Mouse (Mus musculus): ENCODE results near the gene Trim39. TPM values are rescaled to one million over a fixed set of nuclear protein-coding genes. Genes with fewer than 3 reads are reported as not detected.
"Not testable (repeated sequence)": the region's sequence is repeated elsewhere in the genome, so short reads cannot be mapped to it uniquely, and the experiment has no call there.

The Trim39 gene
- total RNA-seq, 2 experiments from 2014 or later, result 14.0 to 23.3 TPM

DNA sequence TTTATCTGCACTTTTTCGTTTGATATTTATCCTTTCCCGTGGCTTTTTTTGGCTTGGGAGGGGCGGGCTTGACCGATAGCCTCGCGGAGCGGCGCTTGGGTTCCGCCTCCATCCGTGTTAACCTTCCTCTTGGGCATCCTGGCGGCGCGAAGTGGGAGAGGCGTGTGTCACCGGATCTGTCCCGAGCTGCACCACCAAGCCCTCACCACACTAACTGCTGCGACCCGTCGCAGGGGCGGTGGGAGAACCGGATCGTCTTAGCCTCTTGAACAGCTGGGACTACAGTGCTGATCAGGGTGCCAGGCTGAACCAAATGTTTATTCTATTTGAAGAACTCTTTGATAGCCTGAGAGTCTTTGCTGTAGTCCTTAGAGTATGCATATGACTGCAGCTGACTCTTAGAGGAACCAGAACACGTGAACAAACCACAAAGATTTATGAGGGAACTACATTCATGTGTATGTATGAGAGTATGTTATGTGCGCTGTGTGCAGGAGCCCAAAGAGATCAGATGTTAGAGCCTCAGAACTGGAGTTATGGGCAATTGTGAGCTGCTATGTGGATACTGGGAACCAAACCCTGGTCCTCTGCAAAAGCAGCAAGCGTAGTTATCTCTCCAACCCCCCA lies 19.7 kb downstream of the Trim39 start:
- ATAC-seq (replicated peaks; ENCODE audit: poor library complexity, severe bottlenecking), result peak; percentile 95

DNA sequence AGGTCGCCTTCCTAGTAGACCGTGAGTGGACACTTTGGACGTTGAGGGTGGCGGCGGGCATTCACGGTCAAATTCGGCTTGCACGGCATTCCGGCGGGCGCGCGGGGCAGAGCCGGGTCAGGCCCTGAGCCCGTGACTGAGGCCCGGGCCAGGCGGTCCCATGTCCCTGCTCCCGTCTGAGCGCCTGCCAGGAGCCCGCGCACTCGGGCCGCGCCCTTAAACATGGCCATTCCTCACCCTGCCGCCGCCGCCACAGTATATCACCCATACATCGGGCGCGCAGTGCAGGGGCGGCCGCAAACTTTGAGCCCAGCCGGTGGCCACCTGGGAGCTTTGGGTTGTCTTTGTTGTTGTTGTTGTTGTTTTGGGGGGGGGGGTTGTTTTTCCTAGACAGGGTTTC lies 23.2 kb downstream of the Trim39 start:
- no peak for ATAC-seq (replicated peaks; ENCODE audit: poor library complexity, severe bottlenecking)

DNA sequence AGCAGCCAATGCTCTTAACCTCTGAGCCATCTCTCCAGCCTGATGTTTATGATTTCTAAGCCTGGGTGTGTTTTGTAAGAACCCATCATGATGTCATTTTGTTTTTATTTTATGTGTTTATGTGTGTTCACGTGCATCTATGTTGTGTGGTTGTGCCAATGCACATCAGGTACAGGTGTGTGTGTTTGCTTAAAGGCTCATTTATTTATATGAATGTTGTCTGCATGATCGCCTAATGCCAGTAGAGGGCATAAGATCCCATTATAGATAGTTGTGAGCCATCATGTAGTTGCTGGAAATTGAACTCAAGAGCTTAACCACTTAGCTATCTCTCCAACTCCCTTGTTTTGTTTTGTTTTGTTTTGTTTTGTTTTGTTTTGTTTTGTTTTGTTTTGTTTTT lies 26.3 kb downstream of the Trim39 start:
- ATAC-seq (replicated peaks; ENCODE audit: poor library complexity, severe bottlenecking), result no peak

DNA sequence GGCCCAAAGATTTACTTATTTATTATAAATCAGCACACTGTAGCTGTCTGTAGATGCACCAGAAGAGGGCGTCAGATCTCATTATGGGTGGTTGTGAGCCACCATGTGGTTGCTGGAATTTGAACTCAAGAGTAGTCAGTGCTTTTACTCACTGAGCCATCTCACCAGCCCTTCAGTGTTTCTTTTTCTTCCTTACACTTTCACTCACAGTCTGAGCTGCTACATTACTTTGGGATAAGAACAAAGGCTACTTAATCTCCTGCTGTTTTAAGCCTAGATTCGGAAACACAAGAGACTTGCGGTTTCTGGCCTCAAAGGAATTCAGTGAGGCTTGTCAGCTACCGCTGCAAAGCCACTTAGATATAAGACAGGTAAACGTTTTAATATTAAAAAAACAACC lies 28.0 kb downstream of the Trim39 start:
- ATAC-seq (replicated peaks; ENCODE audit: poor library complexity, severe bottlenecking), result no peak

DNA sequence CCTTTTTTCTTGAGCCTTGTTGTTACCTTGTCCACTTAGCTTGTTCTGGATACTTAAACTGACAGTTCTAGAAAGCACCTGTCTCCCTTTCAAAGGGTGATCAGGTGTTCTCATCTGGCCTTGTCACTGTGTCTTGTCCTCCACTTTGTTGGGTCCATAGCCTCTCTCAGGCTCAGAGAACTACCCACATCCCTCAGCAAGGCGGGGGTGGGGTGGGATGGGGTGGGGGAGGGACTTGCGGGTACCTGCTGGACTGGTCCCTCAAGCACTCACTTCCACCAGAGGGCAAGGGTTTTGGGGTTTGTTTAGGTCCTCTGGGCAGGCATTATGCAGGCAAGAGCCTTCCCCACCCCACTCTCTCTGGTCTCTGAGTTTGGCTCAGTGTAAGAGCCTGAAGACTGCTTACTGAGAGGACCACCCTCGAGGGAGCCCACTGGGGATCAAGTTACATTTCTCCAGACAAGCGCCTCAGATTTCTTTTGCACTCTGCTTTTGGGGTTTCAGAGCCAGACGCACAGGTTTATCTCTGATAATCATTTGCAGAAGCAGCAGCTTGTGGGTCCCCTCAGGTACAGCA lies 31.3 kb downstream of the Trim39 start:
- ATAC-seq (replicated peaks; ENCODE audit: poor library complexity, severe bottlenecking), result no peak

DNA sequence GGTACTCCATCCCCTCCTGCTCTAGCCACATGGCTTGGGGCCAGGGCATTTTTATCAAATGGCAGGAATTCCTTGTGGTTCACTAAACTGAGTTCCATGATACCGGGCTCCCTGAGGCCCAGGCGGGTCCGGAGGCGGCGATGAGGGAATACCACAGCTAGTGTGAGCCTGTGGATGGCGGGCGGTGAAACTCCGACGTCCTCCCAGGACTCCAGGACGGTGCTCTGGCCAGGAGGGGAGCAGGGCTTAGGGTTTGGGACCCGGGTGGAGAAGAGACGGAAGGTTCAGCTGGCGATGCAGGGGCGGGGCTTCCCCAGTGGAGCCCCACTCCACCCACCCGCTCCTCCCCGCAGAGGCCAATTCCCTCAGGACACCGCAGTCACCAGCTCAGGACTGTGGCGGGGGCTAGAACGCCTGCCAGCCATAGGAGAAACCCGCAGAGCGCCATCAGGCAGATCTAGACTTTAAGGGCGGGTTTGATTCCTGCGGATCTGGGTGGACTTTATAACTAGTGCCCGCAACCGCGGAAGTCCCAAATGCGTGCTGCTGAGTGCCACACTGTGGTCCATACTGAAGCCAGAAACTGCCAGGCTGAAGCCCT lies 34.6 kb downstream of the Trim39 start:
- ATAC-seq (replicated peaks; ENCODE audit: poor library complexity, severe bottlenecking), result peak; percentile 66

GRCm38 (mm10) chr17:36235300-36235699 lies 36.7 kb downstream of the Trim39 start:
- not testable (repeated sequence) for ATAC-seq (replicated peaks; ENCODE audit: poor library complexity, severe bottlenecking)

DNA sequence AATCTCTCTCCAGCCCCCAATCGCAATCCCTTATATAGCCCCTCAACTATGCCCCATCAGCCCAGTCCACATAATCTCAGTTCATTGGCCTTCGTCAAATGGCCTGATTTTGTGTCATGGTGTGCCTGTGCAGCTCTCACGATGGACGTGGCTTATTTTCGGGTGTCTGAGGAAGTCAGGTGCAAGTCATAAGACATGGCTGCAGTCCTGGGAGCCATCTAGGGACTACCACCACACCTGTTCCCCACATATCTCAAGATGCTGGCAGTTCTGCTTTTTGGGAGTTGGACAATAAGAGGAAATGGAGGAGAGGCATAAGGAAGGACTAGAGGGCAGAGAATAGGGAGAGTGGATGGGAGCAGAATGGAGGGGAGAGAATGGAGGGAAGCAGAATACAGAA lies 38.5 kb downstream of the Trim39 start:
- no peak for ATAC-seq (replicated peaks; ENCODE audit: poor library complexity, severe bottlenecking)

GRCm38 (mm10) chr17:36231318-36231717 lies 40.7 kb downstream of the Trim39 start:
- no peak for ATAC-seq (replicated peaks; ENCODE audit: poor library complexity, severe bottlenecking)

DNA sequence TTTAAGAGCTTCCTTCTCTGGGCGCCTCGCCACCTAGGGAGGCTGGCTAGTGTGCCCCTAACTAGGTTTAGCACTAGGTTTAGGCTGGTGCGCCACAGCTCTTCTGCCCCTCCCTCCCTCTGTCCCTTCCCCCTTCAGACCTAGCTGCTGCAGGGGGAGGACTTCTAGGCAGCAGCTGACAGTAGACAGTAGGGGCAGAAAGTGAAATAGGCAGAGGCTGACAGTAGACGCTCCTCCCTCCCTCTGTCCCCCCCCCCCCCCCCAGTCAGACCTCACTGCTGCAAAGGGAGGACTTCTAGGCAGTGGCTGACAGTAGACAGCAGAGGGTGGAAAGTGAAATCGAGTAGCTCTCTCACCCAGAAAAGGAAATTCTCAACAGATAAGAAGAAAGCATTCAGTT lies 43.0 kb downstream of the Trim39 start:
- ATAC-seq (replicated peaks; ENCODE audit: poor library complexity, severe bottlenecking), result 0 out of 2 replicates have a peak, but pooled peaks have one; percentile 2

DNA sequence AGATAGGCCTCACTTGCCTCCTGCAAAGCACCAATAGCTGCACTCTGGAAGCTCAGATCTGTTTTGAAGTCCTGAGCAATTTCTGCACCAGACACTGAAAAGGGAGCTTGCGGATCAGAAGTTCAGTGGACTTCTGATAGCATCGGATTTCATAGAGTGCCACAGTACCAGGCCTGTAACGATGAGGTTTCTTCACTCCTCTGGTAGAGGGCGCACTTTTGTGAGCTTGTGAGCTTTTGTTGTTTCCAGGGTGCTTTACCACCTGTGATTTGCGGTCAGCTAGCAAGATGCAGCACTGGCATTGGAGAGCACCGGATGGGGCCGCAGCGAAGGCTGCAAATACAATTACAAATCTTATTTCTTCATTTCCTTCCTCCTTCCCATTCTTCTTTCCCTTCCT lies 45.1 kb downstream of the Trim39 start:
- peak; percentile 37 for ATAC-seq (replicated peaks; ENCODE audit: poor library complexity, severe bottlenecking)

- peak; percentile 50 for ATAC-seq (replicated peaks; ENCODE audit: poor library complexity, severe bottlenecking)
Measured at GRCm38 (mm10) chr17:36225231-36225824, 46.7 kb downstream of the Trim39 start.

GRCm38 (mm10) chr17:36224451-36224850 lies 47.6 kb downstream of the Trim39 start:
- no peak for ATAC-seq (replicated peaks; ENCODE audit: poor library complexity, severe bottlenecking)

GRCm38 (mm10) chr17:36218594-36219155 lies 53.4 kb downstream of the Trim39 start:
- ATAC-seq (replicated peaks; ENCODE audit: poor library complexity, severe bottlenecking), result peak; percentile 89

GRCm38 (mm10) chr17:36215586-36215985 lies 56.5 kb downstream of the Trim39 start:
- no peak for ATAC-seq (replicated peaks; ENCODE audit: poor library complexity, severe bottlenecking)

Other genes with a start within 250 kb of the Trim39 start
- 49.1 and 55.7 TPM in 2 replicates for gene H2-T23, start 239.4 kb downstream of the Trim39 start, total RNA-seq (2014; fragmentation: Nextera tagmentation)
- 48.6 and 62.5 TPM in 2 replicates for gene H2-T23, start 239.4 kb downstream of the Trim39 start, total RNA-seq (2017)
- 34.5 and 35.7 TPM in 2 replicates for gene H2-T22, start 229.5 kb downstream of the Trim39 start, total RNA-seq (2014; fragmentation: Nextera tagmentation)
- 39.2 and 39.4 TPM in 2 replicates for gene H2-T22, start 229.5 kb downstream of the Trim39 start, total RNA-seq (2017)
- not detected in 2 replicates for gene Gm6034, start 229.3 kb downstream of the Trim39 start, total RNA-seq (2014; fragmentation: Nextera tagmentation)
- not detected in 2 replicates for gene Gm6034, start 229.3 kb downstream of the Trim39 start, total RNA-seq (2017)
- not detected in 2 replicates for gene Gm11127, start 213.9 kb downstream of the Trim39 start, total RNA-seq (2014; fragmentation: Nextera tagmentation)
- gene Gm11127, start 213.9 kb downstream of the Trim39 start, total RNA-seq (2017), result not detected in 2 replicates
- gene Gm19684, start 150.6 kb downstream of the Trim39 start, total RNA-seq (2014; fragmentation: Nextera tagmentation), result 0.58 TPM in 1 of 2 replicates, not detected in the other
- not detected in 2 replicates for gene Gm19684, start 150.6 kb downstream of the Trim39 start, total RNA-seq (2017)
- gene Gm7030, start 142.8 kb downstream of the Trim39 start, total RNA-seq (2014; fragmentation: Nextera tagmentation), result not detected in 2 replicates
- gene Gm7030, start 142.8 kb downstream of the Trim39 start, total RNA-seq (2017), result not detected in 2 replicates
- gene Gm8909, start 103.7 kb downstream of the Trim39 start, total RNA-seq (2014; fragmentation: Nextera tagmentation), result not detected in 2 replicates
- not detected in 2 replicates for gene Gm8909, start 103.7 kb downstream of the Trim39 start, total RNA-seq (2017)
- not detected in 2 replicates for gene H2-T3, start 82.0 kb downstream of the Trim39 start, total RNA-seq (2014; fragmentation: Nextera tagmentation)
- not detected in 2 replicates for gene H2-T3, start 82.0 kb downstream of the Trim39 start, total RNA-seq (2017)
- gene Rpp21, start 14.2 kb downstream of the Trim39 start, total RNA-seq (2014; fragmentation: Nextera tagmentation), result 54.4 and 61.3 TPM in 2 replicates
- gene Rpp21, start 14.2 kb downstream of the Trim39 start, total RNA-seq (2017), result 25.9 and 30.1 TPM in 2 replicates
- gene H2-M10.2, start 14.2 kb upstream of the Trim39 start, total RNA-seq (2014; fragmentation: Nextera tagmentation), result not detected in 2 replicates
- gene H2-M10.2, start 14.2 kb upstream of the Trim39 start, total RNA-seq (2017), result not detected in 2 replicates
- gene H2-M10.1, start 53.9 kb upstream of the Trim39 start, total RNA-seq (2014; fragmentation: Nextera tagmentation), result not detected in 2 replicates
- gene H2-M10.1, start 53.9 kb upstream of the Trim39 start, total RNA-seq (2017), result not detected in 2 replicates
- gene H2-M10.3, start 96.2 kb upstream of the Trim39 start, total RNA-seq (2014; fragmentation: Nextera tagmentation), result not detected in 2 replicates
- not detected in 2 replicates for gene H2-M10.3, start 96.2 kb upstream of the Trim39 start, total RNA-seq (2017)
- gene H2-M10.4, start 190.1 kb upstream of the Trim39 start, total RNA-seq (2014; fragmentation: Nextera tagmentation), result not detected in 2 replicates
- gene H2-M10.4, start 190.1 kb upstream of the Trim39 start, total RNA-seq (2017), result not detected in 2 replicates